Mouse (Mus musculus) C2C12 (cell line): ENCODE measurements at regions not wholly inside any gene's neighbourhood (a gene's known extent, or its start where the extent isn't known, plus 50 kb on each side); places are given as distances from the start of the nearest gene placed in this dataset.

Source experiments
- CEBPB ChIP-seq: IDR thresholded peaks from one replicate; pipeline ENCODE4 v1.6.1; 2011; ENCODE audit warnings: low read depth, mild to moderate bottlenecking, control low read depth, moderate library complexity
- CTCF ChIP-seq: IDR thresholded peaks from one replicate; pipeline ENCODE4 v1.5.1; 2011; ENCODE audit not compliant: control insufficient read depth, insufficient read depth, insufficient read length
- FOSL1 ChIP-seq: IDR thresholded peaks from one replicate; pipeline ENCODE4 v1.8.0; 2011; ENCODE audit warnings: mild to moderate bottlenecking, low read length; ENCODE audit not compliant: poor library complexity, insufficient read depth, severe bottlenecking
- MAX ChIP-seq: IDR thresholded peaks from one replicate; pipeline ENCODE4 v1.6.1; 2011; ENCODE audit warnings: mild to moderate bottlenecking, control low read depth
- MYOD1 ChIP-seq: IDR thresholded peaks from one replicate; pipeline ENCODE4 v1.6.1; 2011; ENCODE audit warnings: low read depth; ENCODE audit not compliant: control insufficient read depth, insufficient read length
- MYOG ChIP-seq: IDR thresholded peaks from one replicate; pipeline ENCODE4 v1.6.1; 2011; ENCODE audit not compliant: control insufficient read depth, insufficient read length; ENCODE audit errors: extremely low read depth
- USF1 ChIP-seq: IDR thresholded peaks from one replicate; pipeline ENCODE4 v1.6.1; 2011; ENCODE audit warnings: low read depth, mild to moderate bottlenecking, control low read depth, moderate library complexity

DNA sequence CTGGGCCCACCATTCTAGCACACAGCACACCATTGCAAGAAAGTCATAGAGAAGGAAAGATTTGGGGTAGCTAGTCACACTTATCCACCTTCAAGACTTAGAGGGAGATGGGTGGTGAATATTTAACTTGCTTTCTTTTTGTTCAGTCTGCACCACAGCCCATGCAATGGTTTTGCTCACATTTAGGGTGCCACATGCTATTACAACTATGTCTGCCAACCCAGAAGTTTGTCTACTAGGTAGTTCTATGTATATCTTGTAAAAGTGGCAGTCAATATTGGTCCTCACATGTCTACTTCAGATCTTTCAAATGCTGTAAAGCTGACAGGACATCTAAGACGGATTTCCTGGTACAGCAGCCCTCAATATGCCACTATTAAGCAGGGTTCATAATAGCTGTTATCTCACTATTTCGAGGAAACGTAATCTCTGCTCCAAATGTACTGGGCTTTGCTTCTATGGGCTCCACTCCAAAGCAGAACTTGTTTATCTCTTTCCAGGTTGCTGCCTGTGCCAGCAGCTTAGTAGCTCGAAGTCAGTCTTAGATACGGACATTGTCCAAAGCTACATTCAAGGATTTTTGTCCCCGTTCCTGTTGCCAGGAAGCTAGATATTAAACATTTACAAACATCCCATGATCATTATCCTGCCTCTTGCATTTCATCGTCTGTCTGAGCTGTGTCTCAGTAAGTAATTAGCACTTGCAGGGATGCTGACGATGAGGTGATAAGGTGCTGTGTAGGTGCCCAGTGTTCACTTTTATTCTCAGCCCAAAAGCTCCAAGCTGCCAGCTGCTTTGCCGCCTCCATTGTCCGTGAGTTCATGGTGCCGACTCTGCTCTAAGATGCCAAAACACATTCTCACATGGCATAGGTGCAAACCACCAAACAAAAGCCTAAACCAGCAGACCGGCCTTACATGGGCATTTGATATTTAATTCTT is 327.8 kb upstream of the Robo2 start:
- TF ChIP-seq CTCF (no peak), MAX (no peak), FOSL1 (no peak), USF1 (no peak), MYOD1 (no peak), CEBPB (no peak), MYOG (no peak)
